Mouse (Mus musculus): ENCODE measurements around the gene Dysf.

- TF ChIP-seq POLR2A (IDR thresholded peaks at IDR 0.05; ENCODE audit: insufficient read depth, low read depth, low read length) (no peak), CTCF (IDR thresholded peaks at IDR 0.05; ENCODE audit: insufficient read depth, low read depth, low read length) (no peak)
Measured at GRCm38 (mm10) chr6:84055619-84056018, 47.2 kb downstream of the Dysf start.

Measured in olfactory bulb, adult 2 months (tissue).